Mouse (Mus musculus) midbrain, embryonic 12.5 days (tissue): ENCODE results near the gene Camkk2. TPM values are rescaled to one million over a fixed set of nuclear protein-coding genes. Genes with fewer than 3 reads are reported as not detected.

ENCODE experiments used
- ATAC-seq: fragments of 200-750 bp; cut with Nextera tagmentation; 2 replicates; pipeline ENCODE4 v1.8.0; 2017; ENCODE audit warnings: low read depth, moderate TSS enrichment, moderate library complexity; ENCODE audit not compliant: low FRiP score
- H3K27ac ChIP-seq: fragments of 300-500 bp; sonication (generic); replicated peaks from 2 replicates; pipeline ENCODE4 v1.5.1; 2016; ENCODE audit warnings: mild to moderate bottlenecking
- H3K27me3 ChIP-seq: fragments of 300-500 bp; sonication (generic); 2 replicates; pipeline ENCODE4 v1.6.1; 2016; ENCODE audit warnings: mild to moderate bottlenecking
- H3K36me3 ChIP-seq: fragments of 300-500 bp; sonication (generic); 2 replicates; pipeline ENCODE4 v1.6.1; 2016
- H3K4me1 ChIP-seq: fragments of 300-500 bp; sonication (generic); 2 replicates; pipeline ENCODE4 v1.6.1; 2016
- H3K4me2 ChIP-seq: fragments of 300-500 bp; sonication (generic); replicated peaks from 2 replicates; pipeline ENCODE4 v1.6.1; 2016; ENCODE audit warnings: mild to moderate bottlenecking, moderate library complexity
- H3K4me3 ChIP-seq: fragments of 300-500 bp; sonication (generic); 2 replicates; pipeline ENCODE4 v1.5.1; 2016; ENCODE audit warnings: mild to moderate bottlenecking
- H3K9ac ChIP-seq: fragments of 300-500 bp; sonication (generic); replicated peaks from 2 replicates; pipeline ENCODE4 v1.6.1; 2016; ENCODE audit warnings: mild to moderate bottlenecking, moderate library complexity
- H3K9me3 ChIP-seq: fragments of 300-500 bp; sonication (generic); 2 replicates; pipeline ENCODE4 v1.6.1; 2016; ENCODE audit warnings: mild to moderate bottlenecking
- WGBS: fragments of 180-500 bp; shearing (Covaris S2); methylation state at CpG from one replicate; pipeline ENCODE4 v1.1.7; 2016; 5-methylcytosine and 5-hydroxymethylcytosine counted together
- polyA plus RNA-seq: library from polyadenylated mRNA; unstranded; fragments of >200 nt; fragmentation: Nextera tagmentation; extraction: Ambion mirVana; gene quantifications from 2 replicates; pipeline ENCODE4 v1.2.1, GENCODE M21; 2016

The Camkk2 gene
- 35.4 and 37.3 TPM in 2 replicates for polyA plus RNA-seq

GRCm38 (mm10) chr5:122779277-122779834 lies at the start of gene Camkk2:
Camkk2 (minus strand) TSS chr5:122779409.
- peak; percentile 75 for ATAC-seq
- H3K36me3 ChIP-seq: no peaks in the 10 kb centered on the region
- H3K9me3 ChIP-seq: no peaks in the 10 kb centered on the region
- peak within 1 kb of the TSS; percentile 39; the same call in 1 of the 2 replicates for H3K27ac ChIP-seq
- peaks cover 10% of the 10 kb centered on the region; the same call in 1 of the 2 replicates for H3K27me3 ChIP-seq
- H3K4me3 ChIP-seq: peak within 1 kb of the TSS; percentile 96
- WGBS: 1% methylated on average over 56 of the region's 63 CpGs
- H3K9ac ChIP-seq: peak within 1 kb of the TSS; percentile 93
- peak within 1 kb of the TSS; percentile 79 for H3K4me2 ChIP-seq
- H3K4me1 ChIP-seq: peaks cover 17% of the 10 kb centered on the region

GRCm38 (mm10) chr5:122825099-122825498 lies 45.9 kb upstream of the Camkk2 start:
- Histone ChIP-seq H3K36me3 (no peaks in the 10 kb centered on the region), H3K4me2 (no peak overlapping the region), H3K9ac (no peak overlapping the region), H3K4me1 (peaks cover 3% of the 10 kb centered on the region), H3K4me3 (no peak overlapping the region), H3K27me3 (no peaks in the 10 kb centered on the region), H3K27ac (no peak overlapping the region), H3K9me3 (no peaks in the 10 kb centered on the region)
- ATAC-seq: no peak
- 84% methylated on average over 8 of the region's 8 CpGs for WGBS

- H3K36me3 ChIP-seq: no peaks in the 10 kb centered on the region
- H3K27ac ChIP-seq: no peak overlapping the region
- no peak overlapping the region for H3K4me3 ChIP-seq
- no peak overlapping the region for H3K4me2 ChIP-seq
- no peaks in the 10 kb centered on the region for H3K9me3 ChIP-seq
- peaks cover 8% of the 10 kb centered on the region for H3K4me1 ChIP-seq
- ATAC-seq: no peak
- WGBS: 75% methylated on average over 6 of the region's 6 CpGs
- no peak overlapping the region for H3K9ac ChIP-seq
- no peaks in the 10 kb centered on the region for H3K27me3 ChIP-seq
Measured at GRCm38 (mm10) chr5:122824450-122824849, 45.2 kb upstream of the Camkk2 start.

- no peaks in the 10 kb centered on the region for H3K9me3 ChIP-seq
- H3K4me3 ChIP-seq: no peak overlapping the region
- ATAC-seq: no peak
- H3K36me3 ChIP-seq: 0 out of 2 replicates have a peak, but pooled peaks cover 2% of the 10 kb centered on the region
- H3K9ac ChIP-seq: no peak overlapping the region
- H3K4me1 ChIP-seq: peaks cover 11% of the 10 kb centered on the region
- H3K27me3 ChIP-seq: no peaks in the 10 kb centered on the region
- H3K27ac ChIP-seq: no peak overlapping the region
- WGBS: 71% methylated on average over 1 of the region's 1 CpGs
- no peak overlapping the region for H3K4me2 ChIP-seq
Measured at GRCm38 (mm10) chr5:122823976-122824375, 44.8 kb upstream of the Camkk2 start.

GRCm38 (mm10) chr5:122822441-122822840 lies 43.2 kb upstream of the Camkk2 start:
- Histone ChIP-seq H3K9me3 (no peaks in the 10 kb centered on the region), H3K9ac (no peak overlapping the region), H3K36me3 (peaks cover 17% of the 10 kb centered on the region), H3K27me3 (no peaks in the 10 kb centered on the region), H3K4me3 (no peak overlapping the region), H3K27ac (no peak overlapping the region), H3K4me2 (no peak overlapping the region), H3K4me1 (peaks cover 11% of the 10 kb centered on the region)
- ATAC-seq: no peak
- WGBS: 94% methylated on average over 4 of the region's 4 CpGs

GRCm38 (mm10) chr5:122821524-122821885 lies 42.3 kb upstream of the Camkk2 start:
- WGBS: under 1% methylated on average over 10 of the region's 10 CpGs
- ATAC-seq: peak; percentile 71

GRCm38 (mm10) chr5:122820777-122821523 lies 41.7 kb upstream of the Camkk2 start, which contains the start of gene Anapc5:
Anapc5 (minus strand) TSS chr5:122821339.
- peaks cover 29% of the 10 kb centered on the region for H3K36me3 ChIP-seq
- WGBS: under 1% methylated on average over 54 of the region's 55 CpGs

More at GRCm38 (mm10) chr5:122821524-122821885, 42.3 kb upstream of the Camkk2 start:
- peak overlapping the region; percentile 95 for H3K27ac ChIP-seq
- peak overlapping the region; percentile 80 for H3K4me3 ChIP-seq
- peak overlapping the region; percentile 89; the same call in 1 of the 2 replicates for H3K9ac ChIP-seq
- peaks cover 25% of the 10 kb centered on the region for H3K36me3 ChIP-seq
- peaks cover 11% of the 10 kb centered on the region for H3K4me1 ChIP-seq
- H3K27me3 ChIP-seq: no peaks in the 10 kb centered on the region
- H3K4me2 ChIP-seq: peak overlapping the region; percentile 59
- H3K9me3 ChIP-seq: no peaks in the 10 kb centered on the region

GRCm38 (mm10) chr5:122812699-122813098 lies 33.5 kb upstream of the Camkk2 start:
- no peak overlapping the region for H3K27ac ChIP-seq
- H3K4me2 ChIP-seq: no peak overlapping the region
- ATAC-seq: no peak
- H3K27me3 ChIP-seq: no peaks in the 10 kb centered on the region
- H3K36me3 ChIP-seq: peaks cover 81% of the 10 kb centered on the region
- H3K9ac ChIP-seq: no peak overlapping the region
- H3K9me3 ChIP-seq: no peaks in the 10 kb centered on the region
- WGBS: 90% methylated on average over 3 of the region's 3 CpGs
- no peaks in the 10 kb centered on the region for H3K4me1 ChIP-seq
- H3K4me3 ChIP-seq: no peak overlapping the region

More at GRCm38 (mm10) chr5:122820777-122821523, 41.7 kb upstream of the Camkk2 start, which contains the start of gene Anapc5:
- Histone ChIP-seq H3K4me2 (peak within 1 kb of the TSS; percentile 59), H3K27me3 (no peaks in the 10 kb centered on the region), H3K4me1 (peaks cover 11% of the 10 kb centered on the region), H3K4me3 (peak within 1 kb of the TSS; percentile 80), H3K9ac (peak within 1 kb of the TSS; percentile 89), H3K9me3 (no peaks in the 10 kb centered on the region), H3K27ac (peak within 1 kb of the TSS; percentile 95)
- ATAC-seq: peak; percentile 100

GRCm38 (mm10) chr5:122811364-122812079 lies 32.3 kb upstream of the Camkk2 start:
- no peak overlapping the region for H3K9ac ChIP-seq
- WGBS: 94% methylated on average over 9 of the region's 9 CpGs
- ATAC-seq: no peak

GRCm38 (mm10) chr5:122805503-122805902 lies 26.3 kb upstream of the Camkk2 start:
- H3K4me1 ChIP-seq: no peaks in the 10 kb centered on the region
- no peak overlapping the region for H3K4me3 ChIP-seq
- WGBS: 69% methylated on average over 3 of the region's 3 CpGs
- peaks cover 89% of the 10 kb centered on the region for H3K36me3 ChIP-seq
- H3K9me3 ChIP-seq: no peaks in the 10 kb centered on the region
- no peak overlapping the region for H3K27ac ChIP-seq
- H3K9ac ChIP-seq: no peak overlapping the region
- H3K4me2 ChIP-seq: no peak overlapping the region
- H3K27me3 ChIP-seq: no peaks in the 10 kb centered on the region
- no peak for ATAC-seq

More at GRCm38 (mm10) chr5:122811364-122812079, 32.3 kb upstream of the Camkk2 start:
- Histone ChIP-seq H3K27ac (no peak overlapping the region), H3K4me2 (no peak overlapping the region), H3K36me3 (peaks cover 82% of the 10 kb centered on the region), H3K4me1 (no peaks in the 10 kb centered on the region), H3K4me3 (no peak overlapping the region), H3K9me3 (no peaks in the 10 kb centered on the region), H3K27me3 (no peaks in the 10 kb centered on the region)

- Histone ChIP-seq H3K27me3 (no peaks in the 10 kb centered on the region), H3K4me3 (no peak overlapping the region), H3K27ac (no peak overlapping the region), H3K9me3 (no peaks in the 10 kb centered on the region), H3K36me3 (peaks cover 99% of the 10 kb centered on the region), H3K4me1 (peaks cover 5% of the 10 kb centered on the region; the same call in 1 of the 2 replicates), H3K4me2 (no peak overlapping the region), H3K9ac (no peak overlapping the region)
- ATAC-seq: no peak
- 86% methylated on average over 9 of the region's 9 CpGs for WGBS
Measured at GRCm38 (mm10) chr5:122802706-122803105, 23.5 kb upstream of the Camkk2 start.
